Mouse (Mus musculus): ENCODE measurements around the gene 1700125H20Rik.

GRCm38 (mm10) chr11:85122073-85122472 is 48.1 kb upstream of the 1700125H20Rik start:
- no peak for TF ChIP-seq POLR2A (IDR thresholded peaks at IDR 0.05; ENCODE audit: control insufficient read depth in 1 of 2, insufficient read depth in 1 of 2, low read depth in 1 of 2, low read length in 2 of 2, poor library complexity in 1 of 2)
- TF ChIP-seq CTCF (IDR thresholded peaks at IDR 0.05 in 2 of 3, conservative IDR thresholded peaks at IDR 0.05 in 1 of 3; ENCODE audit: control insufficient read depth in 1 of 3, insufficient read depth in 1 of 3, low read depth in 2 of 3, low read length in 3 of 3, poor library complexity in 1 of 3, severe bottlenecking in 1 of 3), result no peak
- no peak for TF ChIP-seq KAT2A (conservative IDR thresholded peaks at IDR 0.05; ENCODE audit: low read depth, low read length)
- TF ChIP-seq EP300 (IDR thresholded peaks at IDR 0.05; ENCODE audit: low read depth in 1 of 2, low read length in 2 of 2), result no peak
- TF ChIP-seq GATA1 (IDR thresholded peaks at IDR 0.05; ENCODE audit: low read depth, low read length), result no peak
- no peak for TF ChIP-seq ELF1 (IDR thresholded peaks at IDR 0.05; ENCODE audit: low read depth, low read length)
- no peak for TF ChIP-seq TBP (IDR thresholded peaks at IDR 0.05; ENCODE audit: low read depth, low read length)
- no peak for TF ChIP-seq USF1 (IDR thresholded peaks at IDR 0.05; ENCODE audit: low read depth, low read length)
- no peak for TF ChIP-seq MYB (IDR thresholded peaks at IDR 0.05; ENCODE audit: low read depth, low read length)
- TF ChIP-seq BHLHE40 (IDR thresholded peaks at IDR 0.05; ENCODE audit: borderline replicate concordance, low read depth, low read length), result no peak
- TF ChIP-seq CHD2 (IDR thresholded peaks at IDR 0.05; ENCODE audit: low read length), result no peak
- TF ChIP-seq MEF2A (IDR thresholded peaks at IDR 0.05; ENCODE audit: extremely low read depth, insufficient replicate concordance, low read depth, low read length, poor library complexity, severe bottlenecking), result no peak

Measured in MEL (cell line).